Comparison of ENCODE assay signal across 19 mouse cellular contexts in genomic region chr12:9847034-9847433, GRCm38 (mm10).
"Had no signal": no experiment of that assay in that cellular context is flagged by ENCODE, and none has a peak within 500 bp of the region (broad histone marks: within the 10 kb centered on the region; RNA-seq: fewer than 3 reads in every experiment).

No protein-coding gene starts in this region.

- ATAC-seq: hindbrain, postnatal 0 days; inflammation-experienced regulatory T-cells, adult 6 months; intestine, embryonic 16.5 days; midbrain, embryonic 13.5 days; midbrain, embryonic 16.5 days had no signal

- H3K9me3 ChIP-seq: liver, embryonic 13.5 days; megakaryocyte, embryonic 14.5 days; midbrain, embryonic 10.5 days; midbrain, embryonic 13.5 days; neural tube, embryonic 13.5 days; stomach, embryonic 15.5 days had no signal

- DNase-seq: kidney, adult 8-10 months; layer of hippocampus, postnatal 36 days; liver, embryonic 13.5 days; retina, postnatal 1 day; right cerebral cortex, postnatal 25 days; spleen, adult 18-20 months; thymus, postnatal 25 days had no signal

- H3K27ac ChIP-seq: hindbrain, postnatal 0 days; layer of hippocampus, adult 2 months; left cerebral cortex, adult 2 months; liver, embryonic 13.5 days; midbrain, embryonic 10.5 days; midbrain, embryonic 13.5 days; neural tube, embryonic 13.5 days; stomach, embryonic 15.5 days had no signal

- H3K4me1 ChIP-seq: liver, embryonic 13.5 days; megakaryocyte, embryonic 14.5 days; midbrain, embryonic 10.5 days; midbrain, embryonic 13.5 days; neural tube, embryonic 13.5 days; stomach, embryonic 15.5 days had no signal

- H3K27me3 ChIP-seq: liver, embryonic 13.5 days; megakaryocyte, embryonic 14.5 days; midbrain, embryonic 13.5 days; neural tube, embryonic 13.5 days; stomach, embryonic 15.5 days had no signal

- H3K4me3 ChIP-seq: layer of hippocampus, adult 2 months; left cerebral cortex, adult 2 months; liver, embryonic 13.5 days; megakaryocyte, embryonic 14.5 days; midbrain, embryonic 10.5 days; midbrain, embryonic 13.5 days; myocyte; neural tube, embryonic 13.5 days; stomach, embryonic 15.5 days had no signal

- H3K4me2 ChIP-seq: liver, embryonic 13.5 days; midbrain, embryonic 13.5 days; neural tube, embryonic 13.5 days; stomach, embryonic 15.5 days had no signal

- H3K9ac ChIP-seq: liver, embryonic 13.5 days; midbrain, embryonic 13.5 days; neural tube, embryonic 13.5 days; stomach, embryonic 15.5 days had no signal

- H3K36me3 ChIP-seq: liver, embryonic 13.5 days; midbrain, embryonic 10.5 days; midbrain, embryonic 13.5 days; neural tube, embryonic 13.5 days; stomach, embryonic 15.5 days had no signal
